Mouse (Mus musculus): Measurements from ENCODE around the gene Hmg20a. TPM values are rescaled to one million over a fixed set of nuclear protein-coding genes. Genes with fewer than 3 reads are reported as not detected.
"Not testable (repeated sequence)": the region's sequence is repeated elsewhere in the genome, so short reads cannot be mapped to it uniquely, and the experiment has no call there.

Hmg20a gene
- polyA plus RNA-seq, 2 experiments, result 9.5 to 9.6 TPM

DNA sequence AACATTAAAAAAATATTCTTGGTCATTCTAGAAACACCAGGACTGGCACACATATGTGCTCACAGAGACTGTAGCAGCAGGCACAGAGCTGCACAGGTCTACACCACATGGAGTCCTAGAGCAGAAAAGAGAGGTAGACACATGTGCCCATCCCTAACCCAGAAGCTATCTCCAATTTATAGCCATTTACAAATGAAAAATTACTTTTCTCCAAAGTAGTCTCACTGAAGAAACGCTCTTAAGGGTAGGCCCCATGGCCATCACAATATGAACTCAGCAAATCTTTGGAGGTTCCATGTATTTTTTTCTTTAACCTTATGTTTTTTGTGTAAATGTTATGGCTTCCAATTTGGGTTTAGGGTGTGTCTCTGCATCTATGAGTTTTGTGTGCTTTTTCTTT, 1.8 kb downstream of the Hmg20a start:
- TF ChIP-seq EP300 (IDR thresholded peaks at IDR 0.05; ENCODE audit: low read depth) (no peak), CTCF (IDR thresholded peaks at IDR 0.05; ENCODE audit: low read depth) (no peak)
- H3K36me3 ChIP-seq (replicated peaks; ENCODE audit: control insufficient read depth, insufficient read depth, low read depth), result no peaks in the 10 kb centered on the region
- no peak overlapping the region for H3K4me3 ChIP-seq (ENCODE audit: insufficient read depth in 1 of 2, low read depth in 2 of 2, low read length in 2 of 2)
- no peak overlapping the region for H3K27ac ChIP-seq
- H3K9ac ChIP-seq (replicated peaks), result no peak overlapping the region
- H3K27me3 ChIP-seq (ENCODE audit: control insufficient read depth, insufficient read depth, low read length), result no peaks in the 10 kb centered on the region
- no peaks in the 10 kb centered on the region for H3K9me3 ChIP-seq (ENCODE audit: control insufficient read depth, low read length)
- WGBS (ENCODE audit: insufficient replicate concordance), result 71% methylated on average over 1 of the region's 1 CpGs
- peak overlapping the region; percentile 23; the same call in 1 of the 2 replicates for H3K4me2 ChIP-seq (ENCODE audit: low read depth)
- peaks cover 13 to 15% of the 10 kb centered on the region in 2 experiments for H3K4me1 ChIP-seq (replicated peaks; ENCODE audit: control insufficient read depth in 2 of 2, insufficient read depth in 2 of 2, low read length in 1 of 2)
- ATAC-seq (ENCODE audit: insufficient read depth) (no peak), DNase-seq (ENCODE audit: low read depth in 3 of 3, low spot score in 3 of 3) (no peak)

DNA sequence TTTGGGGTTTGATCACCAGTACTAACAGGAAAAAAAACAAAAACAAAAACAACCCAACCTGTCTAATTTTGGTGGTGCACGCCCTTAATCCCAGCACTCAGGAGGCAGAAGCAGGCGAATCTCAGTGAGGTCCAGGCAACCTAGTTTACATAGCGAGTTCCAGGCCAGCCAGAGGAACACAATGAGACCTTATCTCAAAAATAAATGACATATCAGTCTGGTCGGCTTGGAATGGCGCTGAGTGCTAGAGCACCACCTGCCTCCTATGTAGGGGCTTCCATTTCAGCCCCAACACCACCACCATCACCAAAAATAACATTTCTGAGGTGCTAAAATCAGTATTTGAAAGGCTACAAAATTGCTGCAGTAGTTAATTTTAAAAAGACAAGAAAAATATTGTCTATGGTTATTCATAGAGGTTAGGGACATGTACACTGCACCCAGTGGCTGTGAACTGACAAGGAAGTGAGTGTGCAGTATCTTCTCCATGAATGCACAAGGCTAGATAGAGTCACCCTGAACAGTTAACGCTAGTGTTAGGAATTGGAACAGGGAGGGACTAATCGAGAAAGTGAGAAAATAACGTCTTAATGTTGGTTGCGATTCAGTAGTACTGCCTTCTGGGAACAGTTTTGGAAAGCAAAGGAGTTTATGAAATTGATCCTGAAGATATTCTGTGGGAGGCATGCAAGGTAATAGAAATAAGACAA, 2.6 kb downstream of the Hmg20a start:
- H3K4me3 ChIP-seq (ENCODE audit: insufficient read depth in 1 of 2, low read depth in 2 of 2, low read length in 2 of 2), result no peak overlapping the region
- no peaks in the 10 kb centered on the region for H3K9me3 ChIP-seq (ENCODE audit: control insufficient read depth, low read length)
- H3K27ac ChIP-seq, result no peak overlapping the region
- WGBS (ENCODE audit: insufficient replicate concordance), result 33% methylated on average over 9 of the region's 9 CpGs
- no peaks in the 10 kb centered on the region for H3K36me3 ChIP-seq (replicated peaks; ENCODE audit: control insufficient read depth, insufficient read depth, low read depth)
- H3K27me3 ChIP-seq (ENCODE audit: control insufficient read depth, insufficient read depth, low read length), result no peaks in the 10 kb centered on the region
- no peak for DNase-seq (ENCODE audit: low read depth in 3 of 3, low spot score in 3 of 3)
- ATAC-seq (ENCODE audit: insufficient read depth), result no peak
- H3K9ac ChIP-seq (replicated peaks), result no peak overlapping the region
- H3K4me1 ChIP-seq (replicated peaks; ENCODE audit: control insufficient read depth in 2 of 2, insufficient read depth in 2 of 2, low read length in 1 of 2), result peaks cover 13% of the 10 kb centered on the region in 2 experiments
- no peak for TF ChIP-seq EP300 (IDR thresholded peaks at IDR 0.05; ENCODE audit: low read depth)
- H3K4me2 ChIP-seq (ENCODE audit: low read depth), result peak overlapping the region; percentile 23; the same call in 1 of the 2 replicates

DNA sequence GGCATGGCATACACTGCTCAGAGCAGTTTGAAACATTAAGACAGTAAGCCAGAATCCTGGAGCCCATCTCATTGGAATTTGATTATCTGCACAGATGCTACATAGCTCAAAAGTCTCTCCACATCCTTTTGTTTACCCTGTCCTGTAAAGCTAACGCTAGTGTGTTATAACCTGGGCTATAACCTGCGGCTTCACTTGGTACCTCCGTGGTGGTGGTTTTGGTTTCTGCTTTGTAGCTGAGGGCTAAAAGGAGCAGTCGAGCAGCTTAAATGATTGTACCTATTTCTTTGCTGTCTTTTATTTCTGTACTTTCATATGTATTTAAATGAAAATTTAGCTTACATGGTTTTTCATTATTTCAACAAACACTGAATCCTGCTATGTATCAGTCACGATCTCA, 3.6 kb downstream of the Hmg20a start:
- DNase-seq (ENCODE audit: low read depth in 3 of 3, low spot score in 3 of 3) (no peak), ATAC-seq (ENCODE audit: insufficient read depth) (no peak)
- Histone ChIP-seq H3K27me3 (ENCODE audit: control insufficient read depth, insufficient read depth, low read length) (no peaks in the 10 kb centered on the region), H3K4me3 (ENCODE audit: insufficient read depth in 1 of 2, low read depth in 2 of 2, low read length in 2 of 2) (no peak overlapping the region), H3K9me3 (ENCODE audit: control insufficient read depth, low read length) (no peaks in the 10 kb centered on the region), H3K36me3 (replicated peaks; ENCODE audit: control insufficient read depth, insufficient read depth, low read depth) (no peaks in the 10 kb centered on the region), H3K4me2 (ENCODE audit: low read depth) (no peak overlapping the region), H3K4me1 (replicated peaks; ENCODE audit: control insufficient read depth in 2 of 2, insufficient read depth in 2 of 2, low read length in 1 of 2) (peaks cover 6 to 13% of the 10 kb centered on the region in 2 experiments), H3K9ac (replicated peaks) (no peak overlapping the region), H3K27ac (no peak overlapping the region)
- TF ChIP-seq CTCF (IDR thresholded peaks at IDR 0.05; ENCODE audit: low read depth) (no peak), EP300 (IDR thresholded peaks at IDR 0.05; ENCODE audit: low read depth) (no peak)
- 74% methylated on average over 5 of the region's 5 CpGs for WGBS (ENCODE audit: insufficient replicate concordance)

DNA sequence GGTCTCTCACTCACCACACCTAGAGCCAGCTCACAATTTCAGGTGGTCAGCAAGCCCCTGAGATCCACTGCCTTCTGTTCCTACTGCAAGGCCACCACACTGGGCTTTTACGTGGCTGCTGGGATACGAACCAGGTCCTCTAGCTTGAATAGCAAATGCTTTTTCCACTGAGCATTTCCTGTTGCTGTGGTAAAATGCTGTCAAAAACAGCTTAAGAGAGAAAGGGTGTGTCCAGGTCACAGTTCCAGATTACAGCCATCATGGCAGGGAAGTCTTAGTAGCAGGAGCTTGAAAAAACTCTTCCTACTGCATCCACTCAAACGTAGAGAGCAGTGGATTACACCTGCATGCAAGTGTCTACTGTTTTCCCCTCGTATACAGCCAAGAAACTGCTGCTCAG, 6.5 kb downstream of the Hmg20a start:
- no peak overlapping the region for H3K27ac ChIP-seq
- H3K4me2 ChIP-seq (ENCODE audit: low read depth), result no peak overlapping the region
- ATAC-seq (ENCODE audit: insufficient read depth) (no peak), DNase-seq (ENCODE audit: low read depth in 3 of 3, low spot score in 3 of 3) (no peak)
- TF ChIP-seq CTCF (IDR thresholded peaks at IDR 0.05; ENCODE audit: low read depth), result no peak
- TF ChIP-seq EP300 (IDR thresholded peaks at IDR 0.05; ENCODE audit: low read depth), result no peak
- no peak overlapping the region for H3K4me3 ChIP-seq (ENCODE audit: insufficient read depth in 1 of 2, low read depth in 2 of 2, low read length in 2 of 2)
- H3K27me3 ChIP-seq (ENCODE audit: control insufficient read depth, insufficient read depth, low read length), result no peaks in the 10 kb centered on the region
- no peaks in the 10 kb centered on the region for H3K36me3 ChIP-seq (replicated peaks; ENCODE audit: control insufficient read depth, insufficient read depth, low read depth)
- no peaks in the 10 kb centered on the region for H3K9me3 ChIP-seq (ENCODE audit: control insufficient read depth, low read length)
- WGBS (ENCODE audit: insufficient replicate concordance), result 46% methylated on average over 4 of the region's 4 CpGs
- H3K9ac ChIP-seq (replicated peaks), result no peak overlapping the region
- peaks cover 6 to 8% of the 10 kb centered on the region in 2 experiments for H3K4me1 ChIP-seq (replicated peaks; ENCODE audit: control insufficient read depth in 2 of 2, insufficient read depth in 2 of 2, low read length in 1 of 2)

DNA sequence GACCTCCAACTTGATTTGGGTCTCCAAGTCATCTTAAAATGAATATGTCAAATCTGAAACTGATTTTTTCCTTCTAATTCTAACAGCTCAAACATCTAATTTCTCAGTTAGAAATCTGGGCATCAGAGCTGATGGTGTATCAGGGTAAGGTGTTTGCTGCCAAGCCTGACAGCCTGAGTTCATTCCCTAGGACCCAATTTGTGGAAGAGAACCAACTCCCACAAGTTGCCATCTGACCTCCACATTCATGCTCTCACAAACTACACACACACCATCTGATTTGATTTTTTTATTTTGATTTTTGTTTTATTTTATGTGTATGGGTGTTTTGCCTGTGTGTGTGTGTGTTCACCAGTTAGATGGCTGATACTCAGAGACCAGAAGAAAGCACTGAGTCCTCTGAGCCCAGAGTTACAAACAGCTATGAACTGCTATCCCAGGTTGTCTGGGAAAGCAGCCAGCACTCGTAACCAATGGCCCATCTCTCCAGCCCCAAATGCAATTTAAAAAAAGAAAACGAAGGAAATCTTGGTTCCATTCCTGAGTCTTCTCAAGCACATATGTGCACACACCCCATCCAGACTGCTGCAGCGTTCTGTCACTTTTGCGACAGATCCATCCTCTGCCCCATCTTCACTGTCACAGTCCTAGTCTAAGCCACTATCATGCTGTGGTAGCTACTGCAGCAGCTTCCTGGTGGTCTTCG, 17.6 kb downstream of the Hmg20a start:
- H3K4me3 ChIP-seq (ENCODE audit: insufficient read depth in 1 of 2, low read depth in 2 of 2, low read length in 2 of 2), result no peak overlapping the region
- DNase-seq (ENCODE audit: low read depth in 3 of 3, low spot score in 3 of 3), result no peak
- H3K4me2 ChIP-seq (ENCODE audit: low read depth), result no peak overlapping the region
- no peak overlapping the region for H3K9ac ChIP-seq (replicated peaks)
- H3K27me3 ChIP-seq (ENCODE audit: control insufficient read depth, insufficient read depth, low read length), result no peaks in the 10 kb centered on the region
- no peak for ATAC-seq (ENCODE audit: insufficient read depth)
- 81% methylated on average over 5 of the region's 5 CpGs for WGBS (ENCODE audit: insufficient replicate concordance)
- H3K4me1 ChIP-seq (replicated peaks; ENCODE audit: control insufficient read depth in 2 of 2, insufficient read depth in 2 of 2, low read length in 1 of 2), result no peaks in the 10 kb centered on the region
- no peak for TF ChIP-seq CTCF (IDR thresholded peaks at IDR 0.05; ENCODE audit: low read depth)
- TF ChIP-seq EP300 (IDR thresholded peaks at IDR 0.05; ENCODE audit: low read depth), result no peak
- no peak overlapping the region for H3K27ac ChIP-seq
- H3K36me3 ChIP-seq (replicated peaks; ENCODE audit: control insufficient read depth, insufficient read depth, low read depth), result no peaks in the 10 kb centered on the region
- H3K9me3 ChIP-seq (ENCODE audit: control insufficient read depth, low read length), result no peaks in the 10 kb centered on the region

DNA sequence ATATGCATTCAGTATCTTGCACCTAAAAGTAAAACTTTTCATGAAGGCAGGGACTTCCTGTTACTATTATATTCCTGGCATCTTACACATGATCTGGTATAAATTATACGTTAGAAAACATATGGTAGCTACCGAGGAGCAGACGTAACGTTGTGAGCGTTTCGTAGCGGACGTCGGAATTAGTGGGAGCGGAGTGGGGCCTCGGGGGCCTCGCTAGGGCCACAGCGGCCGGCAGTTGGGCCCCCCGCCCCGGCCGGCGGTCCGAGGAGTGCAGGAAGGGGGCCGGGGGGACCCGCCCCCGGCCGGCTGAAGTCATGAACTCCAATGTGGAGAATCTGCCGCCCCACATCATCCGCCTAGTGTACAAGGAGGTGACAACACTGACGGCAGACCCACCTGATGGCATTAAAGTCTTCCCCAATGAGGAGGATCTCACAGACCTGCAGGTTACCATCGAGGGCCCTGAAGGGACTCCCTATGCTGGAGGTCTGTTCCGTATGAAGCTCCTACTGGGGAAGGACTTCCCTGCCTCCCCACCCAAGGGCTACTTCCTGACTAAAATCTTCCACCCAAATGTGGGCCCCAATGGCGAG, 19.0 kb downstream of the Hmg20a start:
- DNase-seq (ENCODE audit: low read depth in 3 of 3, low spot score in 3 of 3); H3K27me3 ChIP-seq (ENCODE audit: control insufficient read depth, insufficient read depth, low read length); H3K36me3 ChIP-seq (replicated peaks; ENCODE audit: control insufficient read depth, insufficient read depth, low read depth); H3K27ac ChIP-seq; H3K4me1 ChIP-seq (replicated peaks; ENCODE audit: control insufficient read depth in 2 of 2, insufficient read depth in 2 of 2, low read length in 1 of 2); ATAC-seq (ENCODE audit: insufficient read depth); H3K4me2 ChIP-seq (ENCODE audit: low read depth); H3K4me3 ChIP-seq (ENCODE audit: insufficient read depth in 1 of 2, low read depth in 2 of 2, low read length in 2 of 2); H3K9ac ChIP-seq (replicated peaks); H3K9me3 ChIP-seq (ENCODE audit: control insufficient read depth, low read length): not testable (repeated sequence)
- WGBS (ENCODE audit: insufficient replicate concordance), result 82% methylated on average over 22 of the region's 29 CpGs

Data from liver, embryonic 14.5 days (tissue).